In the genomic region with DNA sequence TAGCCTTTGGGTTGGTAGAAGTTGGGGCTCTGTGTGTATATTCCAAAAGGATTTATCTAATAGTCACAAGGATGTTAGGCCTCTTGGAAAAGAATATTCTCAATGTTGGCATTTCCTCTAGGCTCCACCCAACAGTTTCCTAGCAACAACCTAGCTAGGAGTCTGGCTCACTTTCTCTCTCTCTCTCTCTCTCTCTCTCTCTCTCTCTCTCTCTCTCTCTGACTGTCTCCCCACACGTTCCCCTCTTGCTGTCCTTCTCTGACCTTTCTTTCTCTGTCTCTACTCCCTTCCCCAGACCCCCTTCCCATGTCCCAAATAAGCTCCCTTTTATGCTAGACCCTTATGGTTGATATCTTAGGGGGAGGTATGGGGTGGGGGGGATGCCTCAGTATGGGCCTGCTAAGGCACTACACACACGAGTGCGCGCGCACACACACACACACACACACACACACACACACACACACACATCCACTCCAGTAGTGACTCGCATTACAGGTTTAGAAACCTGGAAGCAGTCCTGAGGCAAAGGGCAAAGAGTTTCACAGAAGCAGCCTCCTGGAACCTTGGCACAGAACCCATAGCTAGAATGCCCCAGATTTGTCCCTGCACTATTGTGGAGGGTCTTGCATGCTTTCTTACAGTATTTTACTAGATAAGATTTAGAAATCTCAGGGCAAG, we compare ENCODE assay signal across 21 mouse cellular contexts. TPM values are rescaled to one million over a fixed set of nuclear protein-coding genes. Genes with fewer than 3 reads are reported as not detected.
A peak's percentile ranks its signal among the peaks of the same experiment; 100 is the strongest.
DNase-seq lines count a peak whose midpoint lies in the region; ATAC-seq and TF ChIP-seq lines count a peak whose summit lies in the region.
"Had no signal": no experiment of that assay in that cellular context is flagged by ENCODE, and none has a peak within 500 bp of the region (broad histone marks: within the 10 kb centered on the region; RNA-seq: fewer than 3 reads in every experiment).

No protein-coding gene starts in this region.

- no peak overlapping the region for H3K4me3 ChIP-seq in kidney, embryonic 15.5 days (replicated peaks)
- H3K4me3 ChIP-seq in ES-E14 (ENCODE audit: insufficient read depth in 1 of 2, low read depth in 1 of 2, low read length in 2 of 2, poor library complexity in 1 of 2, severe bottlenecking in 1 of 2) = no peak overlapping the region
- H3K4me3 ChIP-seq: erythroblast, embryonic 14.5 days; hindbrain, embryonic 10.5 days; lung, embryonic 15.5 days; neural tube, embryonic 13.5 days had no signal

- H3K9ac ChIP-seq in kidney, embryonic 15.5 days = no peak overlapping the region
- no peak overlapping the region for H3K9ac ChIP-seq in ES-E14 (ENCODE audit: insufficient read depth, low read depth, low read length, poor library complexity, severe bottlenecking)
- H3K9ac ChIP-seq: lung, embryonic 15.5 days; neural tube, embryonic 13.5 days had no signal

- in situ Hi-C loops in ES-E14 (cut with MboI; ENCODE audit: low sequenced_read_pairs in 2 of 2, unreplicated experiment in 2 of 2) = no loop called here

- ATAC-seq in kidney, embryonic 15.5 days (replicated peaks; ENCODE audit: low FRiP score) = no peak
- no peak for ATAC-seq in megakaryocyte, adult 5-6 weeks (ENCODE audit: poor library complexity, severe bottlenecking)
- ATAC-seq: forebrain, embryonic 14.5 days; hindbrain, postnatal 0 days; intestine, postnatal 0 days had no signal

- H3K4me2 ChIP-seq in kidney, embryonic 15.5 days = no peak overlapping the region
- H3K4me2 ChIP-seq: liver, embryonic 11.5 days; lung, embryonic 15.5 days; midbrain, embryonic 11.5 days; neural tube, embryonic 13.5 days had no signal

- DNase-seq in kidney, adult 18-20 months = peak; percentile 46
- no peak for DNase-seq in ES-E14 (ENCODE audit: low read depth, low spot score)
- DNase-seq in kidney, adult 8-10 months = peak; percentile 56 to 72
- DNase-seq in kidney, postnatal 36 days = peak; percentile 70 to 78
- no peak for DNase-seq in lung, adult 18-20 months
- DNase-seq: cerebellum, adult 2 months; gastrocnemius, postnatal 25 days; lung, postnatal 4 days; spleen, adult 18-20 months had no signal

- no peaks in the 10 kb centered on the region for H3K27me3 ChIP-seq in kidney, embryonic 15.5 days
- H3K27me3 ChIP-seq: lung, embryonic 15.5 days; neural tube, embryonic 13.5 days had no signal

- no peaks in the 10 kb centered on the region for H3K36me3 ChIP-seq in kidney, embryonic 15.5 days
- H3K36me3 ChIP-seq in ES-E14 (ENCODE audit: control insufficient read depth, insufficient read depth, low read length, poor library complexity, severe bottlenecking) = no peaks in the 10 kb centered on the region
- H3K36me3 ChIP-seq: G1E; hindbrain, embryonic 10.5 days; lung, embryonic 15.5 days; neural tube, embryonic 13.5 days had no signal

- no peaks in the 10 kb centered on the region for H3K4me1 ChIP-seq in kidney, embryonic 15.5 days
- H3K4me1 ChIP-seq in ES-E14 (ENCODE audit: control insufficient read depth in 2 of 2, insufficient read depth in 2 of 2, low read length in 2 of 2, poor library complexity in 1 of 2) = peaks cover 1 to 23% of the 10 kb centered on the region in 2 experiments
- H3K4me1 ChIP-seq: lung, embryonic 15.5 days; neural tube, embryonic 13.5 days had no signal

- H3K9me3 ChIP-seq in kidney, embryonic 15.5 days (replicated peaks) = no peaks in the 10 kb centered on the region
- H3K9me3 ChIP-seq in ES-E14 (ENCODE audit: control insufficient read depth, insufficient read depth, low read depth, low read length) = no peaks in the 10 kb centered on the region
- H3K9me3 ChIP-seq: G1E; hindbrain, embryonic 10.5 days; lung, embryonic 15.5 days; neural tube, embryonic 13.5 days had no signal

- no peak overlapping the region for H3K27ac ChIP-seq in kidney, embryonic 15.5 days
- H3K27ac ChIP-seq in ES-E14 (ENCODE audit: insufficient read depth, low read depth, low read length, poor library complexity, severe bottlenecking) = peak overlapping the region; percentile 75
- H3K27ac ChIP-seq: hindbrain, embryonic 10.5 days; hindbrain, postnatal 0 days; lung, embryonic 15.5 days; neural tube, embryonic 13.5 days had no signal

- 64% methylated on average over 6 of the region's 6 CpGs for WGBS in kidney, embryonic 15.5 days

TF ChIP-seq in ES-E14, 5 proteins besides CTCF, POLR2A, EP300 and RAD21:
- TF ChIP-seq MAFK (IDR thresholded peaks at IDR 0.05; ENCODE audit: insufficient read depth, low read depth, low read length) (no peak), ZC3H11A (IDR thresholded peaks at IDR 0.05; ENCODE audit: borderline replicate concordance, low read depth, low read length) (no peak), ZNF384 (IDR thresholded peaks at IDR 0.05; ENCODE audit: low read depth, low read length) (no peak), CHD2 (IDR thresholded peaks at IDR 0.05; ENCODE audit: low read depth, low read length) (no peak), HCFC1 (IDR thresholded peaks at IDR 0.05; ENCODE audit: borderline replicate concordance, insufficient read depth, low read length) (no peak)

RNA-seq across cellular contexts. Expression of a gene that starts 12.1 kb away (rescaled TPM):
- 21.6 and 22.0 TPM in 2 replicates for polyA plus RNA-seq in kidney, embryonic 15.5 days (2015; fragmentation: Nextera tagmentation; extraction: Ambion mirVana)
- total RNA-seq in ES-E14 (2012; rRNA removed) = 11.2 and 12.1 TPM in 2 replicates
- total RNA-seq in megakaryocyte, adult 5-6 weeks (2015) = 6.6 TPM in 2 replicates
- 7.5 and 7.6 TPM in 2 replicates for total RNA-seq in megakaryocyte, adult 5-6 weeks (2017)

Comparison
In these comparisons a context has a peak if more than half of its experiments do, and no peak if none do; other contexts are left out.
1. DNase-seq: peak in kidney, adult 18-20 months (single experiment), kidney, adult 8-10 months (2 of 2) and kidney, postnatal 36 days (2 of 2); none in ES-E14 (single experiment) and lung, adult 18-20 months (0 of 2).